Mouse (Mus musculus) mouse embryonic stem cell (cell line): ENCODE results near the gene Sfpq.

Source experiments
- in situ Hi-C, 2 experiments: fragments of 300-500 bp; cut with MboI; formaldehyde crosslinking; loops; 1 replicate in 1 of 2; 3 replicates in 1 of 2; pipeline ENCODE4 v1.14.3; 2019 to 2020; ENCODE audit warnings: low sequenced_read_pairs in 2 of 2, low pct_unique_long_range_greater_than_20kb in 1 of 2, mixed read lengths in 1 of 2; ENCODE audit not compliant: unreplicated experiment in 1 of 2

Sfpq gene

DNA sequence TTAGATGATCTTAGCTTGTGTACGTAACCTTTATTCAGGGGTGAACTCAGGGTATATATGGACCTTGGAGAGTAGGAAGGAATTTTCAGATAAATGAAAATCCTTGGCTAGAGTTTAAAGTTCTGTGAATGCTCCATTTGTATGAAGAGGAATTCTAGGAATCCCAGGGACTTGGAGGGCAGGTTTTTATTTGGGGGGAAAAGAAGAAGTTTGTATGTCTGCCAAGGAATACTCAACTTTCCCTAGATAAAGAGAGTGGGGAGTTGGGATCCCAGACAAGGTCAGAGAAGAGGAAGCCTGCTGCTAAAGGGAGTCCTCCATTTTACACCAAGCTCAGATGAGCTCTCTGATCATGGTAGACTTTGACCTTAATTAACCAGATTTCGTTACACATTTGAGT, 62.0 kb downstream of the Sfpq start:
- in situ Hi-C loops = no loop called here

DNA sequence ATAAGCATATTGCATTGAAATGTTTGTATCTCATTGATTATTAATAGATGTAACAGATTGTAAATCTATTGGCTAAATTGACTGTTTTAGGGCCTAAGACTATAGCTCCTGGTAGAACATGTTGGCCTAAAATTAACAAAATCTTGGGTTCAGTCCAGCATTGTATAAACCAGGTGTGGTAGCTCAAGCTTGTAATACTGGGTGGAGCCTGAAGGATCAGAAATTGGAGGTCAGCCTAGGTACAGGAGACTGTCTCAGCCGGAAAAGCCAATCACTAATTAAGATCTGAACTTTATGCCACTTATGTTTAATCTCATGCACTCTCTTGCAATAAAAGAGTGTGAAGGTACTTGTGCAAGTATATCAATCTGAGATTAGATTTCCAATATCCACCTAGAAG, 64.6 kb downstream of the Sfpq start:
- in situ Hi-C loops = no loop called here
